Mouse (Mus musculus): ENCODE data around the gene Ing4. TPM values are rescaled to one million over a fixed set of nuclear protein-coding genes. Genes with fewer than 3 reads are reported as not detected.

Ing4 gene
- polyA plus RNA-seq (2016; fragmentation: Nextera tagmentation; extraction: Ambion mirVana) = 163 and 171 TPM in 2 replicates

- ATAC-seq (ENCODE audit: low FRiP score, low read depth) = peak; percentile 96
- Histone ChIP-seq H3K9me3 (no peaks in the 10 kb centered on the region), H3K4me3 (peak within 1 kb of the TSS; percentile 72), H3K36me3 (peaks cover 36% of the 10 kb centered on the region), H3K4me2 (replicated peaks) (peak within 1 kb of the TSS; percentile 88), H3K27ac (replicated peaks) (peak within 1 kb of the TSS; percentile 62), H3K27me3 (no peaks in the 10 kb centered on the region), H3K9ac (replicated peaks) (peak within 1 kb of the TSS; percentile 76), H3K4me1 (peaks cover 16% of the 10 kb centered on the region)
- WGBS = under 1% methylated on average over 26 of the region's 26 CpGs
Observed at GRCm38 (mm10) chr6:125039533-125040153, at the start of gene Ing4. Gene Ing4 (plus strand): TSS chr6:125039760.

GRCm38 (mm10) chr6:124992241-124992640, 47.3 kb upstream of the Ing4 start:
- Histone ChIP-seq H3K27me3 (peaks cover 61% of the 10 kb centered on the region), H3K4me1 (peaks cover 13% of the 10 kb centered on the region)

GRCm38 (mm10) chr6:124993365-124993764, 46.2 kb upstream of the Ing4 start:
- Histone ChIP-seq H3K36me3 (no peaks in the 10 kb centered on the region), H3K4me3 (no peak overlapping the region), H3K4me1 (peaks cover 17% of the 10 kb centered on the region), H3K27me3 (peaks cover 69% of the 10 kb centered on the region), H3K4me2 (replicated peaks) (no peak overlapping the region), H3K27ac (replicated peaks) (no peak overlapping the region), H3K9me3 (peaks cover 11% of the 10 kb centered on the region), H3K9ac (replicated peaks) (no peak overlapping the region)
- ATAC-seq (ENCODE audit: low FRiP score, low read depth) = no peak
- WGBS = 84% methylated on average over 9 of the region's 9 CpGs

More at GRCm38 (mm10) chr6:124992241-124992640, 47.3 kb upstream of the Ing4 start:
- no peak for ATAC-seq (ENCODE audit: low FRiP score, low read depth)
- Histone ChIP-seq H3K4me2 (replicated peaks) (no peak overlapping the region), H3K9me3 (peaks cover 11% of the 10 kb centered on the region), H3K27ac (replicated peaks) (no peak overlapping the region), H3K4me3 (no peak overlapping the region), H3K9ac (replicated peaks) (no peak overlapping the region), H3K36me3 (no peaks in the 10 kb centered on the region)
- 81% methylated on average over 4 of the region's 4 CpGs for WGBS

DNA sequence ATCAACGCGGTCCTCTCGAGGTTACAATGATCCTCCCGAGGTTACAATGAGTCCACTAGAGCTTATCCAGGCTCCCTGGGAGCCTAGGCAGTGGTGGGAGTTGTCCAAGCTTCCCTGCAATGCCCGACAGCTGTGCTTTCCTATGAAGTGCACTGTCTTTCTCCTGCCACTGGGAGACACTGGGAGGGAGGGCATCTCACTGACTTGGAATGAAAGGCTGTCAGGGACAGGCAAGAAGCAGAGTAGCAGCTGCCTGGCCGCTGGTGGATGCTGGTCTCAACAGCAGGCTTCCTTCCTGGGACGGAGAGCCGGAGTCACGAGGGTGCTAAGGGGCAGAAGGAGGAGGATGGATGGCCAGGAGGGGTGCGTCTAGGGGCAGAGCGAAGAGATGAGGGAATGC, 45.7 kb upstream of the Ing4 start:
- H3K27ac ChIP-seq (replicated peaks) = no peak overlapping the region
- peaks cover 11% of the 10 kb centered on the region for H3K9me3 ChIP-seq
- ATAC-seq (ENCODE audit: low FRiP score, low read depth) = 0 out of 2 replicates have a peak, but pooled peaks have one; percentile 27
- H3K4me2 ChIP-seq (replicated peaks) = peak overlapping the region; percentile 26
- no peaks in the 10 kb centered on the region for H3K36me3 ChIP-seq
- WGBS = 7% methylated on average over 11 of the region's 11 CpGs
- peaks cover 73% of the 10 kb centered on the region for H3K27me3 ChIP-seq
- H3K4me1 ChIP-seq = peaks cover 17% of the 10 kb centered on the region
- H3K9ac ChIP-seq (replicated peaks) = no peak overlapping the region; the same call in 1 of the 2 replicates
- no peak overlapping the region for H3K4me3 ChIP-seq

- H3K9ac ChIP-seq (replicated peaks) = no peak overlapping the region
- peaks cover 4% of the 10 kb centered on the region; the same call in 1 of the 2 replicates for H3K9me3 ChIP-seq
- peaks cover 19% of the 10 kb centered on the region for H3K4me1 ChIP-seq
- H3K4me3 ChIP-seq = no peak overlapping the region
- no peaks in the 10 kb centered on the region for H3K36me3 ChIP-seq
- H3K27me3 ChIP-seq = peaks cover 87% of the 10 kb centered on the region
- no peak overlapping the region for H3K27ac ChIP-seq (replicated peaks)
- no peak overlapping the region for H3K4me2 ChIP-seq (replicated peaks)
- WGBS = 82% methylated on average over 7 of the region's 7 CpGs
- ATAC-seq (ENCODE audit: low FRiP score, low read depth) = no peak
Observed at GRCm38 (mm10) chr6:124995246-124995645, 44.3 kb upstream of the Ing4 start.

DNA sequence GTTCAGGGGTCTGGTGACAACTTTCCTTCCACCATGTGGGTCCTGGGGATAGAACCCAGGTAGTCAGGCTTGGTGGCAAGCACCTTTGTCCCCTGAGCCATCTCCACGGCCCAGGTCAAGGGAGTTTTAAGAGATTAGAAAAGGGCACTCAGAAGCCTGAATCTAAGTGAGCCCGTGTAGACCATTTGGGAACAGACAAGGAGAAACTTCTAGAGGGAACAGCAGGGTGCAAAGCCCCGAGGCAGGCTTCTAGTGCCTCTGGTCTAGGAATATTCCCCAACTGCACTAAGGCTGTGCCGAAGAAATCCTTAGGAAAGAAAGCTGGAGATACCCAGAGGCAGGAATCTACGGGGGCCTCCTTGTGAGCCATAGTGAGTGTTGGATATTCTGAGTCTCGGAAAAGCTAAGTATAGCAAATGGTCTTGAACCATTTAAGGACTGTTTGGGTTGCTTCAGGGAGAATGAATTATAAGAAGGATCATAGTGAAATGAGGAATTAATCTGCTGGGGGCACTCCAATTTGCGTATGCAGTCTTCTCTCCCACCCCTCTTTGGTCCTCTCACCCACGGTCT, 43.6 kb upstream of the Ing4 start:
- H3K4me3 ChIP-seq = peak overlapping the region; percentile 70
- H3K9me3 ChIP-seq = no peaks in the 10 kb centered on the region
- peaks cover 19% of the 10 kb centered on the region for H3K4me1 ChIP-seq
- no peak overlapping the region for H3K27ac ChIP-seq (replicated peaks)
- H3K27me3 ChIP-seq = peaks cover 94% of the 10 kb centered on the region
- 53% methylated on average over 8 of the region's 8 CpGs for WGBS
- no peaks in the 10 kb centered on the region for H3K36me3 ChIP-seq
- H3K9ac ChIP-seq (replicated peaks) = no peak overlapping the region; the same call in 1 of the 2 replicates
- ATAC-seq (ENCODE audit: low FRiP score, low read depth) = no peak
- peak overlapping the region; percentile 99 for H3K4me2 ChIP-seq (replicated peaks)

DNA sequence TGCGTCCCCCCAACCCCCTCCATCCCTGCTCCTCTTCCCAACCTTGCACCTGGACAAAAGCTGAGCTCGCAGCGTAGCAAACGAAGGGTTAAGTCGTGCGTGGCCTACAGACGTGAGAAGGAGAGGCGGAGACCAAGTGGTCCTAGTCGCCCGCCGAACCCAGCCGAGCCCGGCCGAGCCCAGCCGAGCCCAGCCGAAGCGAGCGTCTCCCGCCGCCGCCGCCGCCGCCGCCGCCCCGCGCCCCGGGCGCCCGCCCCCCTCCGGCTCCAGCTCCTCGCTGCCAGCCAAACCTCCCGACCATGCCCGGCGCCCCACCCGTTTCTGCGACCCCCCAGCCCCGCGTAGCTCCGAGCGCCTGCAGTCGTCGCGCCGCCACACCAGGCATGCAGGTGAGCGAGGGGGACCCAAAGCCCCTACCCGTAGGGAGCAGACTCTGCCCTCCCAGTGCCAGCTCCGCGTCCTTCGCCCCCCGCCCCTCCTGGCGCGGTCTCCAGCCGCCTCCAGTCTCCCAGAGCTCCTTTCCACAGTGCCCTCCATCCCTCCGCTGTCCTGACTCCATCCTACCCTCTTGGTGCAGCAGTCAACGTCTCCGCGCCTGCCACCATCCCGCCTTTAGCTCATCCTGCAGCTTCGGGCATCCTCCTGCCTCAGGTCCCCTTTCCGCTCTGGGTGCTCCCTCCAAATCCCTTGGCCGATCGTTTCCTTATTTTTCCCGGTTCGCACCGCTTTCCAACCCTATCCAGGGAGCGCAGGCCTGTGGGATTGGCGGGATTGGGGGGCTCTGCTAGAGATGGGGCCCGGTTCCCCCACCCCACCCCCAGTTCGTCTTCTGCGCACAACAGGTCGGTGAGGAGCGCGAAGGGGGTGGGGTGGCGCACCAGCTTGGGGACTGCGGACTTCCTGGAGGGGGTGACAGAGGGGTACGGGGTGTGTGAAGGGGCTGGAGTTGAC, 42.7 kb upstream of the Ing4 start, which contains the start of gene Pianp:
Gene Pianp (plus strand): TSS at position 144 of the 951 bp plus-strand sequence.
- Histone ChIP-seq H3K9me3 (no peaks in the 10 kb centered on the region), H3K4me1 (peaks cover 19% of the 10 kb centered on the region), H3K4me2 (replicated peaks) (peak within 1 kb of the TSS; percentile 99), H3K36me3 (no peaks in the 10 kb centered on the region), H3K27me3 (peaks cover 97% of the 10 kb centered on the region), H3K4me3 (peak within 1 kb of the TSS; percentile 70), H3K9ac (replicated peaks) (peak within 1 kb of the TSS; percentile 78), H3K27ac (replicated peaks) (no peak within 1 kb of the TSS)
- ATAC-seq (ENCODE audit: low FRiP score, low read depth) = peak; percentile 75
- 1% methylated on average over 66 of the region's 78 CpGs for WGBS

- no peak for ATAC-seq (ENCODE audit: low FRiP score, low read depth)
- H3K4me3 ChIP-seq = peak overlapping the region; percentile 70; the same call in 1 of the 2 replicates
- H3K36me3 ChIP-seq = no peaks in the 10 kb centered on the region
- peaks cover 19% of the 10 kb centered on the region for H3K4me1 ChIP-seq
- H3K9ac ChIP-seq (replicated peaks) = no peak overlapping the region; the same call in 1 of the 2 replicates
- 6% methylated on average over 8 of the region's 8 CpGs for WGBS
- H3K4me2 ChIP-seq (replicated peaks) = peak overlapping the region; percentile 99
- no peak overlapping the region for H3K27ac ChIP-seq (replicated peaks)
- H3K9me3 ChIP-seq = no peaks in the 10 kb centered on the region
- peaks cover 100% of the 10 kb centered on the region for H3K27me3 ChIP-seq
Observed at GRCm38 (mm10) chr6:124998066-124998465, 41.5 kb upstream of the Ing4 start.

- Histone ChIP-seq H3K27ac (replicated peaks) (no peak overlapping the region), H3K4me1 (peaks cover 15% of the 10 kb centered on the region), H3K27me3 (peaks cover 97% of the 10 kb centered on the region), H3K4me2 (replicated peaks) (no peak overlapping the region), H3K4me3 (no peak overlapping the region), H3K9me3 (no peaks in the 10 kb centered on the region), H3K36me3 (no peaks in the 10 kb centered on the region), H3K9ac (replicated peaks) (no peak overlapping the region)
- 44% methylated on average over 14 of the region's 14 CpGs for WGBS
- ATAC-seq (ENCODE audit: low FRiP score, low read depth) = no peak
Observed at GRCm38 (mm10) chr6:124999091-124999490, 40.5 kb upstream of the Ing4 start.

DNA sequence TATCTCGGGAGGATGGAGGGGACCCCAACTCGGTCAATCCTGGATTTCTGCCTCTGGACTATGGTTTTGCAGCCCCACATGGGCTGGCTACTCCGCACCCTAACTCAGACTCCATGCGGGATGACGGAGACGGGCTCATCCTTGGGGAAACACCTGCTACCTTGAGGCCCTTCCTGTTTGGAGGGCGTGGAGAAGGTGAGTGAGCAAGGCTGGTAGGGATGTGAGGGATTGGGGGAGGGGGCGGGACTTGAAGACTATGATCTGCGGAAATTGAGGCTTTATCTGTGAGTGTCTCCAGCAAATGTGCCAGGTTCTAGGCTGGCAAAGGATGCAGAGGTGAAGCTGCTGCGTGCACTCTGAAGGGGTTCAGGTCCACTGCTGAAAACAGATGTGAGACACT, 40.0 kb upstream of the Ing4 start:
- WGBS = 40% methylated on average over 10 of the region's 10 CpGs
- peaks cover 15% of the 10 kb centered on the region for H3K4me1 ChIP-seq
- H3K9me3 ChIP-seq = no peaks in the 10 kb centered on the region
- no peak overlapping the region for H3K4me3 ChIP-seq
- no peak overlapping the region for H3K9ac ChIP-seq (replicated peaks)
- ATAC-seq (ENCODE audit: low FRiP score, low read depth) = no peak
- H3K27ac ChIP-seq (replicated peaks) = no peak overlapping the region
- no peak overlapping the region for H3K4me2 ChIP-seq (replicated peaks)
- peaks cover 95% of the 10 kb centered on the region for H3K27me3 ChIP-seq
- no peaks in the 10 kb centered on the region for H3K36me3 ChIP-seq

DNA sequence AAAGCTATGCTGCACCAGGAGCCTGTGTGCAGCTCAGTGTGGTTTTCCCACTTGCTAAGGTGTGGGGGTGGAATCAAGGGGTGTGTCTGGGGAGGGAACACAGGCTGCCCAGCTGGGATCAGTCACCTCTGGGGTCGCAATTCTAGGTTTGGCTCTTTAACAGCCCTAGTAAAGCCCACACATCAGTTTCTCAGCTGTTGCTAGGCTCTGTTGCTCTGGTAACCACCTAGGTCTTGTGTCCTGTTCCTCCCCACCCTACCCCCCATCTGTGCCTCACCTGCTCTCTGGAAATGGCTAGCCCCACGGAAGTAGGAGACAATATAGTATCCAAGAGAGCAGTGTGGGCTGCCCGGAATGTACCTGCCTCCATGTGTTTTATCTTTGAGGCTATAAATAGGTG, 35.9 kb upstream of the Ing4 start:
- 43% methylated on average over 3 of the region's 3 CpGs for whole genome bisulfite sequencing

More for the DNA sequence above, 35.9 kb upstream of the Ing4 start:
- H3K9ac ChIP-seq (replicated peaks) = no peak overlapping the region
- H3K4me3 ChIP-seq = no peak overlapping the region
- no peak for ATAC-seq (ENCODE audit: low FRiP score, low read depth)
- no peak overlapping the region for H3K27ac ChIP-seq (replicated peaks)
- no peaks in the 10 kb centered on the region for H3K9me3 ChIP-seq
- H3K4me2 ChIP-seq (replicated peaks) = no peak overlapping the region
- H3K27me3 ChIP-seq = peaks cover 54% of the 10 kb centered on the region
- 0 out of 2 replicates have a peak, but pooled peaks cover 13% of the 10 kb centered on the region for H3K4me1 ChIP-seq
- no peaks in the 10 kb centered on the region for H3K36me3 ChIP-seq
